Mouse (Mus musculus): ENCODE measurements around the gene Ly6g6d.

DNA sequence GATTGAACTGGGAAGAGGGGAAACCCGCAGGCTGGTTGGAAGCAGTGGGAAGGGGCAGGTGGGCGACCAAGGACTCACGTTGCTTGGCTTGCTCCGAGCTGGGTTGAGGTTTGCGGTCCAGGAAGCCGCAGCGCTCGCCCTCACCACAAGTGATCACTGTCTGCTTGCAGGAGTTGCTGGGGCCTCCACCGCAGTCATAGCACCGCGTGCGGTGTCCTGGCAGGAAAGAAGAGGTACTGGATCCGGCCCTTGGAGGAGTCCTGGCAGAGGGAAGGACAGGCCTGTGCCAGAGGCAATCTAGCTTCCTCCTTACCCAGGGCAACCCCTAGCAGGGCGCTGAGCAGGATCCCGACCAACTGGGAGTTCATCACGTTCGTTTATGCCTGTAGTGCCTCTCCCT lies 3.8 kb downstream of the Ly6g6d start:
- TF ChIP-seq GATA1 (IDR thresholded peaks at IDR 0.05; ENCODE audit: borderline replicate concordance, low read length) (no peak), FLI1 (IDR thresholded peaks at IDR 0.05; ENCODE audit: low read length) (no peak)

Data from megakaryocyte, embryonic 14.5 days (primary cell).